Mouse (Mus musculus) forebrain, embryonic 13.5 days (tissue): ENCODE data around the gene Apoc4. TPM values are rescaled to one million over a fixed set of nuclear protein-coding genes. Genes with fewer than 3 reads are reported as not detected.

Experiments
- ATAC-seq: fragments of 200-750 bp; cut with Nextera tagmentation; 2 replicates; pipeline ENCODE4 v1.8.0; 2017
- H3K27ac ChIP-seq: fragments of 300-500 bp; sonication (generic); 2 replicates; pipeline ENCODE4 v1.5.1; 2015; ENCODE audit warnings: inconsistent platforms, mild to moderate bottlenecking, moderate library complexity
- H3K27me3 ChIP-seq: fragments of 300-500 bp; sonication (generic); 2 replicates; pipeline ENCODE4 v1.6.1; 2015; ENCODE audit warnings: mild to moderate bottlenecking, inconsistent platforms
- H3K36me3 ChIP-seq: fragments of 300-500 bp; sonication (generic); 2 replicates; pipeline ENCODE4 v1.6.1; 2015; ENCODE audit warnings: mild to moderate bottlenecking, inconsistent platforms; ENCODE audit not compliant: poor library complexity, severe bottlenecking
- H3K4me1 ChIP-seq: fragments of 300-500 bp; sonication (generic); 2 replicates; pipeline ENCODE4 v1.6.1; 2015; ENCODE audit warnings: inconsistent platforms
- H3K4me2 ChIP-seq: fragments of 300-500 bp; sonication (generic); 2 replicates; pipeline ENCODE4 v1.6.1; 2015; ENCODE audit warnings: inconsistent platforms, mild to moderate bottlenecking, moderate library complexity
- H3K4me3 ChIP-seq: fragments of 300-500 bp; sonication (generic); 2 replicates; pipeline ENCODE4 v1.5.1; 2015; ENCODE audit warnings: mild to moderate bottlenecking, inconsistent platforms
- H3K9ac ChIP-seq: fragments of 300-500 bp; sonication (generic); 2 replicates; pipeline ENCODE4 v1.6.1; 2015; ENCODE audit warnings: mild to moderate bottlenecking, inconsistent platforms
- H3K9me3 ChIP-seq: fragments of 300-500 bp; sonication (generic); replicated peaks from 2 replicates; pipeline ENCODE4 v1.6.1; 2016; ENCODE audit warnings: inconsistent platforms
- WGBS: fragments of 180-500 bp; shearing (Covaris S2); methylation state at CpG from one replicate; pipeline ENCODE4 v1.1.7; 2015; 5-methylcytosine and 5-hydroxymethylcytosine counted together
- polyA plus RNA-seq: library from polyadenylated mRNA; unstranded; fragments of >200 nt; fragmentation: Nextera tagmentation; extraction: Ambion mirVana; gene quantifications from 2 replicates; pipeline ENCODE4 v1.2.1, GENCODE M21; 2015

Apoc4 gene
- polyA plus RNA-seq, 1 experiment from 2014 or later: 0.08 TPM

DNA sequence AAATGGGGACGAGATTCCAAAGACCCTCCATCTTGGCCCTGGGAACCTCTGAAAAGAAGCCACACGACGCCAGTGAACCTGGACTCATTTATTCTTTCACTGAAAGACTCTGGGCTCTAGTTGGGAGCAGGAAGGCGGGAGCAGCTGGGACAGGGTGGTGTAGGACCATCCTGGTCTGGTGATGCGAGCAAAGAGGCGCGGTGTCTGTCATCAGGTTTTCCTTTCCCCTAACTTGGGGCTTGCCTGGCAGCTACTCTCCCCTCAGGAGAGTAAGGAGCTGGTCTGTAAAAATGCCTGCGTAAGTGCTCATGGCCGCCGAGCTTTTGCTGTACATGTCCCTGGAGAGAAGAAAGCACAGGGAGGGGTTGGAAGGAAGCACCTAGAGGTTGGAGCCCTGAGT, 9.8 kb downstream of the Apoc4 start:
- Histone ChIP-seq H3K9ac (no peak overlapping the region), H3K36me3 (no peaks in the 10 kb centered on the region), H3K27ac (no peak overlapping the region), H3K4me2 (no peak overlapping the region), H3K27me3 (0 out of 2 replicates have a peak, but pooled peaks cover 2% of the 10 kb centered on the region), H3K4me1 (0 out of 2 replicates have a peak, but pooled peaks cover 4% of the 10 kb centered on the region), H3K9me3 (no peaks in the 10 kb centered on the region), H3K4me3 (no peak overlapping the region)
- WGBS: 70% methylated on average over 10 of the region's 10 CpGs
- ATAC-seq: no peak

DNA sequence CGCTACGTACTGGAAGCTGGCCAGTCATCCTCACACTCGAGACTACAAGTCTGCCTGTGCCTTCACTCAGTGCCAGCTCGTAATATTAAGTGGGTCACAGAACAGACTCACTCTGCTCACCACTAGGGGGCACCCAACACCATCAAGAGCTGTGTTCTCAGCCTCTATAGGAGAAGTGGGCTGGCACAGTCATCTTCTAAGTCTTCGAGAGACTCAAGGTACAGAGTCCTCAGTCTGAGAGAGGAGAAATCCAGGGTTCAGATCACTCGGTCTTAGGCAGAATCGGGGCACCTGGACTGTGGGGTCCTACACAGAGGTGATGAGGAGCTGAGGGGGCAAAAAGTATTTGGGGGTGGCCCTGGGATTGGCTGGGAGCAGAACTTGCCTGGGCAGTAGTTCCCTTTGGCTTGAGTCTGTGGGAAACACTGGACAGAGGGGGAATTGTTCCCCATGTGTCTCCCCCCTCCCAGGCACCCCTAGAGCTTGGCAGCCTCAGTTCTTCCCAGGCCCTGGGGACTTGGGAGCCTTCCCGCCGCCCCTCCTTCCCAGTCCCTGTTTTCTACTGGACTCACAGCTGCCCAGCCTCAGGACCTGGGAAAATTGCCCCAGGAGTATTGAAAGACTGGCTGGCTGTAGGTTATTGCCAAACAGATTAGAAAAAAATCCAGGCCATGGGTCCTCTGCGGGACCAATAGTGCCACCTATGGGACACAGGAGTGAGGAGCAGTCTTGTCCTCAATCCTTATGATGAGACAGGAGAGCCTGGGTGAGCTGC, 12.1 kb downstream of the Apoc4 start:
- Histone ChIP-seq H3K9me3 (no peaks in the 10 kb centered on the region), H3K4me1 (peaks cover 13% of the 10 kb centered on the region), H3K27me3 (0 out of 2 replicates have a peak, but pooled peaks cover 2% of the 10 kb centered on the region), H3K4me2 (peak overlapping the region; percentile 24), H3K36me3 (no peaks in the 10 kb centered on the region), H3K27ac (0 out of 2 replicates have a peak overlapping the region, but pooled peaks have one; percentile 2), H3K9ac (0 out of 2 replicates have a peak overlapping the region, but pooled peaks have one; percentile 3), H3K4me3 (no peak overlapping the region)
- ATAC-seq: peak; percentile 75
- WGBS: 7% methylated on average over 10 of the region's 10 CpGs

DNA sequence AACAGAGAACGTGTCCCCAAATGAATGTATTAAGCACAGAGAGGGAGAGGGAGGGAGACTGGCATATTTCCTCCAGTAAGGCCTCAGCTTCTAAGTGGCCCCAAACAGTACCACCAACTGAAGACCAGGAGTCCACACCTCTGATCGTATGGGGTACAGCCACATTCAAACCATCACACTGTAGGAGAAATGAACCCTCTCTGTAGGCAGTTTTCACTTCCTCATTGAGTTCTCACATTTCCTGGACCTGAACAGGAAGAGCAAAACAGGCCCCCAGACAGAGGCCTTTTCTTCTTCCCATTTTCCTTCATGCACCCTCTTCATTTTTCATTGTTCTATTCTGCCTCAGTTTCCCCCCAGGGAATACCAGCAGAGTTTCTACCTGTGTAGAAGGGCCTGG, 13.8 kb downstream of the Apoc4 start:
- WGBS: 60% methylated on average over 2 of the region's 2 CpGs
- Histone ChIP-seq H3K4me2 (no peak overlapping the region), H3K4me3 (no peak overlapping the region), H3K9ac (no peak overlapping the region), H3K27me3 (0 out of 2 replicates have a peak, but pooled peaks cover 2% of the 10 kb centered on the region), H3K4me1 (peaks cover 22% of the 10 kb centered on the region), H3K27ac (no peak overlapping the region), H3K36me3 (no peaks in the 10 kb centered on the region), H3K9me3 (no peaks in the 10 kb centered on the region)
- ATAC-seq: no peak

DNA sequence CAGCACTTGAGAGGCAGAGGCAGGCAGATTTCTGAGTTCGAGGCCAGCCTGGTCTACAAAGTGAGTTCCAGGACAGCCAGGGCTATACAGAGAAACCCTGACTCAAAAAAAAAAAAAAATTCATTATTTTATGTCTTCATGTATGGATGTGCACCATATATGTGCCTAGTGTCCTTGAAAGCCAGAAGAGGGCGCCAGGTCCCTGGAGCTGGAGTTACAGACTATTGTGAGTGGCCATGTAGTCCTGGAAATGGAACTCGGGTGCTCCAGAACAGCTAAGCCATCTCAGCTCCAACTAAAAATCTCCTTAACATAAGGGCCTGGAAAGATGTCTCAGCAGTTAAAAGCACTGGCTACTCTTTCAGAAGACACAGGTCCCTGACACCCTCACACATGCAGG, 14.5 kb downstream of the Apoc4 start:
- H3K4me2 ChIP-seq: no peak overlapping the region
- H3K4me3 ChIP-seq: no peak overlapping the region
- H3K27me3 ChIP-seq: 0 out of 2 replicates have a peak, but pooled peaks cover 2% of the 10 kb centered on the region
- H3K9me3 ChIP-seq: no peaks in the 10 kb centered on the region
- no peak for ATAC-seq
- WGBS: 65% methylated on average over 3 of the region's 3 CpGs
- H3K9ac ChIP-seq: no peak overlapping the region
- no peak overlapping the region for H3K27ac ChIP-seq
- H3K36me3 ChIP-seq: peaks cover 5% of the 10 kb centered on the region
- H3K4me1 ChIP-seq: peaks cover 22% of the 10 kb centered on the region

DNA sequence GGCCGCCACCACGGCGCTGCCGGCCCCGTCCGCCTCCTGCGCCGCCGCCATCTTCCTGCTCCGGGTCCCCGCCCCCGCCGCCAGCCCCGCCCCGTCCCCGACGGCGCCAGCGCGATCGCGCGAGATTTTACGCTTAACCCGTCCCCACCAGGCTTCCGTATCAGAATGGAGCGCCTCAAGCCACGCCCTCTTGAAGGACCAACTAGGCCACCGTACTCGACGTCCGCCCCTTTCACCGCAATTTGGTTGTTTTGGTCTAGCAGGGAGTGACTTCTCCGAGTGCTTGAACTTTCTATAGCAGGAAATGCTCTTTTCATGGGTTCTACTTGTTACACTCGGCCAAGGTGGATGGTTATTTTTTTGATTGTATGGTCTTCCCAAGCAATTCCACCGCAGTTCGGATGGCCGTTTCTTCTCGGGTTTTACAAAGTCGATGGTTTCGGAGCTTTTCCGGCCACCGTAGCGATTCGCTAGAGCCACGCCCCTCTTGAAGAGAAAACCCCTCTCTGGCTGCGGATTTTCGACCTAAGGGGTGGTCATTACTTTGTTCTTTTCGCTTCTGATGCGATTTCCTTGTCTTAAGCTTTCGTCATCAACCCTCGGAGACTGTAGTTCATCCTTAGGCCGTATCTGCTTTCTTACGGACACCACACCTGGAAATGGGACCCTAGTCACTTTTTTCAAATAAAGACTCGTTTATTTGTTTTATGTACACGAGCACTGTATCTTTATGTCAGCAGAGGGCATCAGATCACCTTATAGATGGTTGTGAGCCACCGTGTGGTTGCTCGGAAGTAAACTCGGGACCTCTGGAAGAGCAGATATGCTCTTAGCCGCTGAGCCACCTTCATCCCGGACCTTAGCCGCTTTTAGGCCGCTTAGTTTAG, 16.1 kb downstream of the Apoc4 start, which contains the start of gene Clptm1:
Gene Clptm1, minus strand, starts transcription at position 79 of the 887 bp plus-strand sequence.
- peak; percentile 91 for ATAC-seq
- H3K4me1 ChIP-seq: peaks cover 22% of the 10 kb centered on the region
- H3K4me3 ChIP-seq: peak within 1 kb of the TSS; percentile 99
- peaks cover 16% of the 10 kb centered on the region for H3K36me3 ChIP-seq
- peak within 1 kb of the TSS; percentile 93 for H3K4me2 ChIP-seq
- 0 out of 2 replicates have a peak, but pooled peaks cover 2% of the 10 kb centered on the region for H3K27me3 ChIP-seq
- H3K9me3 ChIP-seq: no peaks in the 10 kb centered on the region
- peak within 1 kb of the TSS; percentile 98 for H3K9ac ChIP-seq
- H3K27ac ChIP-seq: peak within 1 kb of the TSS; percentile 92
- WGBS: under 1% methylated on average over 53 of the region's 63 CpGs

- Histone ChIP-seq H3K36me3 (peaks cover 23% of the 10 kb centered on the region), H3K4me1 (peaks cover 22% of the 10 kb centered on the region), H3K9me3 (no peaks in the 10 kb centered on the region), H3K4me2 (peak overlapping the region; percentile 93), H3K27ac (peak overlapping the region; percentile 63), H3K27me3 (0 out of 2 replicates have a peak, but pooled peaks cover 2% of the 10 kb centered on the region), H3K4me3 (peak overlapping the region; percentile 99), H3K9ac (peak overlapping the region; percentile 98)
- ATAC-seq: peak; percentile 54; the same call in 1 of the 2 replicates
- under 1% methylated on average over 35 of the region's 37 CpGs for WGBS
Observed at GRCm38 (mm10) chr7:19664455-19664954, 16.8 kb downstream of the Apoc4 start.

DNA sequence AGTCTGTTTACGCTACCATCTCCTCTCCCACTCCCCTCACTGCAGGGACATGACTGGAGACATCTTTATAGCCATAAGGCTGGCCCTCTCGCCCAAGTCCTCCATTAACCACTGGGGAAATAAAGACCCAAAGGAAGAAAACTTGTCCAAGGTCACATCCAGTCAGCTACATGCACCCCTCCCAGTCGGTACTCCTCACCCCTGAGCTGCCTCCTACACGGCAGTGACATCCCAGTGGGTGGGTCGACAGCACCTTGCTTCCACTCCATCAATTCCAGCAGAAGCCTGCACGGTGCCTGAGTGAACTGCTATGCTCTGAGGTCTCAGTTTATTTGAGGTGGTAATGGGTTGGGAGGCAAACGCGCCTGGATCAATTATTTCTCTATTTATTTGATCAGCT, 17.3 kb downstream of the Apoc4 start:
- 20% methylated on average over 8 of the region's 8 CpGs for WGBS
- peaks cover 27% of the 10 kb centered on the region for H3K36me3 ChIP-seq
- no peak for ATAC-seq

GRCm38 (mm10) chr7:19652614-19653013, 28.7 kb downstream of the Apoc4 start:
- no peak overlapping the region for H3K4me3 ChIP-seq
- no peaks in the 10 kb centered on the region for H3K27me3 ChIP-seq
- ATAC-seq: no peak
- H3K4me1 ChIP-seq: no peaks in the 10 kb centered on the region
- no peaks in the 10 kb centered on the region for H3K9me3 ChIP-seq
- peaks cover 78% of the 10 kb centered on the region for H3K36me3 ChIP-seq
- H3K4me2 ChIP-seq: no peak overlapping the region
- WGBS: 96% methylated on average over 2 of the region's 2 CpGs
- no peak overlapping the region for H3K27ac ChIP-seq
- H3K9ac ChIP-seq: no peak overlapping the region

More for the DNA sequence above, 17.3 kb downstream of the Apoc4 start:
- Histone ChIP-seq H3K9me3 (no peaks in the 10 kb centered on the region), H3K9ac (peak overlapping the region; percentile 98), H3K4me2 (peak overlapping the region; percentile 93), H3K4me1 (peaks cover 17% of the 10 kb centered on the region), H3K27me3 (0 out of 2 replicates have a peak, but pooled peaks cover 2% of the 10 kb centered on the region), H3K4me3 (peak overlapping the region; percentile 99), H3K27ac (no peak overlapping the region)

DNA sequence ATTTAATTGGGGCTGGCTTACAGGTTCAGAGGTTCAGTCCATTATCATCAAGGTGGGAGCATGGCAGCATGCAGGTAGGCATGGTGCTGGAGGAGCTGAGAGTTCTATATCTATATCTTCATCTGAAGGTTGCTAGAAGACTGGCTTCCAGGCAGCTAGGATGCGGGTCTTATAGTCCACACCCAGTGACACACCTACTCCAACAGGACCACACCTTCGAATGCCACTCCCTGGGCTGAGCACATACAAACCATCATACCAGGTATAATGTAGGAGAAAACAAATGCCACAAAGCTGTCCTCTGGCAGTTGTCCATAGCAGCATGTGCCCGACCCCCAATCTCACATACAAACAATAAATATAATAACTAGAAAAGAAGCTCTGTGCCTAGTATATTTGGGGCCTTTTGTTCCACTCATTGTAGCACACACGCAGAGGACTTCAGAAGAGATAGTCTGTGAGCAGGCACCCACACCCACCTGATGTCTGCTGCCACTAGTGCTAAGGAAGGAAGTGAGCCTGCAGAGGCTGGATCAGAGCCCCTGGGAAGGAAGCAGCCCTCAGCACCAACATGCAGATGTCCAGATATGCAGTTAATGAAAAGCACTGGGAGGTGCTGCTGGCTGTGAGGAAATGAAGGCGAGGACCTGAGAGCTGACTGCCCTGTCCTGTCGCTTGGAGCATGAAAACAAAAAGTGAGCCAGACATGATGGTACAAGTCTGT, 30.1 kb downstream of the Apoc4 start:
- H3K4me3 ChIP-seq: no peak overlapping the region
- no peaks in the 10 kb centered on the region for H3K9me3 ChIP-seq
- H3K27ac ChIP-seq: no peak overlapping the region
- no peak for ATAC-seq
- peaks cover 88% of the 10 kb centered on the region for H3K36me3 ChIP-seq
- no peaks in the 10 kb centered on the region for H3K4me1 ChIP-seq
- 94% methylated on average over 6 of the region's 6 CpGs for WGBS
- H3K27me3 ChIP-seq: no peaks in the 10 kb centered on the region
- no peak overlapping the region for H3K4me2 ChIP-seq
- no peak overlapping the region for H3K9ac ChIP-seq

- 96% methylated on average over 4 of the region's 4 CpGs for WGBS
- Histone ChIP-seq H3K36me3 (peaks cover 100% of the 10 kb centered on the region), H3K9me3 (no peaks in the 10 kb centered on the region), H3K4me2 (no peak overlapping the region), H3K4me1 (no peaks in the 10 kb centered on the region), H3K27ac (no peak overlapping the region), H3K4me3 (no peak overlapping the region), H3K9ac (no peak overlapping the region), H3K27me3 (no peaks in the 10 kb centered on the region)
- no peak for ATAC-seq
Observed at GRCm38 (mm10) chr7:19641223-19641622, 40.1 kb downstream of the Apoc4 start.

- Histone ChIP-seq H3K9me3 (no peaks in the 10 kb centered on the region), H3K36me3 (peaks cover 86% of the 10 kb centered on the region), H3K27me3 (no peaks in the 10 kb centered on the region), H3K4me2 (no peak overlapping the region), H3K4me1 (no peaks in the 10 kb centered on the region), H3K27ac (no peak overlapping the region), H3K4me3 (no peak overlapping the region), H3K9ac (no peak overlapping the region)
- 90% methylated on average over 11 of the region's 11 CpGs for WGBS
- ATAC-seq: no peak
Observed at GRCm38 (mm10) chr7:19635074-19635827, 46.0 kb downstream of the Apoc4 start.
